Mouse (Mus musculus) bone marrow macrophage, adult 2 months (primary cell): ENCODE results near the gene Aspg.

Source experiments
- CTCF ChIP-seq: IDR thresholded peaks from 2 replicates; pipeline ENCODE4 v1.5.1; 2012; ENCODE audit warnings: low read depth, mild to moderate bottlenecking, low read length, moderate library complexity
- POLR2A ChIP-seq: IDR thresholded peaks from 2 replicates; pipeline ENCODE4 v1.6.1; 2012; ENCODE audit warnings: mild to moderate bottlenecking, low read depth, low read length, borderline replicate concordance

DNA sequence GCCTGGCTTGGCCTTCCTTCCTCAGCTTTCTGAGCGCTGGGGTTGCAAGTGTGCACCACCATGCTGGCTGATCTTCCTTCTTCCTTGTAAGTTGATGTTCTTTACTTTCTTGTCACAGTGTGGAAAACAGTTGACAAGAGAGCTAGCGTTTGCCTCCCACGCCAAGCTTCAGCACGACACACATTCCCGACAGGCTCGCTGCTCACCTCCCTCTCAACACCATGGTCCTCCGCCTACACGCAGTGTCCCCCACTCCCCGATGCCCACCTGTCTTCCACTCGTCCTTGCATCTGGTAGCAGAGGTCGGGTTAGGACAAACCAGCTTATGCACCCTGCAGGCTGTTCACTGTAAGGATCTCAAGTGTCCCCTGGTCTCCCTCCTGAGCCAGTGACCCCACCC is 1.6 kb upstream of the Aspg start:
- TF ChIP-seq CTCF (no peak), POLR2A (no peak)
